Mouse (Mus musculus) retina, adult 2 months (tissue): ENCODE measurements at regions not wholly inside any gene's neighbourhood (a gene's known extent, or its start where the extent isn't known, plus 50 kb on each side); places are given as distances from the start of the nearest gene placed in this dataset.

Experiments
- DNase-seq: peaks from one replicate; pipeline ENCODE4 v3.0.0-alpha.2; 2012; ENCODE audit warnings: low read depth, low spot score

GRCm38 (mm10) chr15:61770721-61771542 is 848.1 kb upstream of the A1bg start:
- no peak for DNase-seq

GRCm38 (mm10) chr15:61766544-61767094 is 843.8 kb upstream of the A1bg start:
- no peak for DNase-seq

GRCm38 (mm10) chr15:61753802-61754201 is 831.0 kb upstream of the A1bg start:
- no peak for DNase-seq

GRCm38 (mm10) chr15:61723696-61724095 is 800.9 kb upstream of the A1bg start:
- no peak for DNase-seq

- DNase-seq = no peak
Measured at GRCm38 (mm10) chr15:61718486-61718885, 795.7 kb upstream of the A1bg start.

GRCm38 (mm10) chr15:61717216-61717615 is 794.4 kb upstream of the A1bg start:
- DNase-seq = no peak

- no peak for DNase-seq
Measured at GRCm38 (mm10) chr15:61713953-61714352, 791.1 kb upstream of the A1bg start.

- no peak for DNase-seq
Measured at GRCm38 (mm10) chr15:61708928-61709327, 786.1 kb upstream of the A1bg start.

- no peak for DNase-seq
Measured at GRCm38 (mm10) chr15:61707952-61708351, 785.1 kb upstream of the A1bg start.

- DNase-seq = no peak
Measured at GRCm38 (mm10) chr15:61692679-61693078, 769.9 kb upstream of the A1bg start.

- no peak for DNase-seq
Measured at GRCm38 (mm10) chr15:61690425-61690824, 767.6 kb upstream of the A1bg start.

- no peak for DNase-seq
Measured at GRCm38 (mm10) chr15:61689776-61690397, 767.1 kb upstream of the A1bg start.

- no peak for DNase-seq
Measured at GRCm38 (mm10) chr15:61682968-61683367, 760.2 kb upstream of the A1bg start.

- DNase-seq = no peak
Measured at GRCm38 (mm10) chr15:61670556-61670955, 747.7 kb upstream of the A1bg start.

GRCm38 (mm10) chr15:61660581-61660980 is 737.8 kb upstream of the A1bg start:
- no peak for DNase-seq

GRCm38 (mm10) chr15:61656951-61657350 is 734.1 kb upstream of the A1bg start:
- DNase-seq = no peak

GRCm38 (mm10) chr15:61654846-61655245 is 732.0 kb upstream of the A1bg start:
- no peak for DNase-seq

GRCm38 (mm10) chr15:61653853-61654252 is 731.0 kb upstream of the A1bg start:
- DNase-seq = no peak

GRCm38 (mm10) chr15:61618638-61619500 is 696.1 kb upstream of the A1bg start:
- DNase-seq = no peak

GRCm38 (mm10) chr15:61610662-61611061 is 687.9 kb upstream of the A1bg start:
- no peak for DNase-seq

- no peak for DNase-seq
Measured at GRCm38 (mm10) chr15:61609656-61610055, 686.8 kb upstream of the A1bg start.

- no peak for DNase-seq
Measured at GRCm38 (mm10) chr15:61608301-61608731, 685.5 kb upstream of the A1bg start.
